Mouse (Mus musculus): ENCODE results near the gene Myo15b. TPM values are rescaled to one million over a fixed set of nuclear protein-coding genes. Genes with fewer than 3 reads are reported as not detected.

Gene Myo15b
- total RNA-seq, 2 experiments from 2014 or later, result 0.14 TPM; not detected in 1

- peak; percentile 52 to 60 for DNase-seq
- intact Hi-C loops (cut with DNase I), result no loop called here
Observed at GRCm38 (mm10) chr11:115899486-115900266, 41.5 kb downstream of the Myo15b start, which contains the start of gene Smim5. Gene Smim5 (plus strand): TSS chr11:115899966.

GRCm38 (mm10) chr11:115900561-115901337 lies 42.5 kb downstream of the Myo15b start:
- intact Hi-C loops (cut with DNase I), result no loop called here
- DNase-seq, result peak in 1 of 2 experiments; percentile 24

- intact Hi-C loops (cut with DNase I), result no loop called here
- DNase-seq, result peak in 1 of 2 experiments; percentile 37
Observed at GRCm38 (mm10) chr11:115901338-115902161, 43.3 kb downstream of the Myo15b start.

GRCm38 (mm10) chr11:115902177-115902576 lies 44.0 kb downstream of the Myo15b start:
- intact Hi-C loops (cut with DNase I), result no loop called here
- DNase-seq, result no peak

GRCm38 (mm10) chr11:115902831-115903230 lies 44.6 kb downstream of the Myo15b start:
- intact Hi-C loops (cut with DNase I), result no loop called here
- peak; percentile 59 to 62 for DNase-seq

- intact Hi-C loops (cut with DNase I), result no loop called here
- DNase-seq, result peak; percentile 42 to 52
Observed at GRCm38 (mm10) chr11:115903384-115904230, 45.4 kb downstream of the Myo15b start.

- no peak for DNase-seq
- intact Hi-C loops (cut with DNase I), result no loop called here
Observed at GRCm38 (mm10) chr11:115904231-115904955, 46.2 kb downstream of the Myo15b start.

GRCm38 (mm10) chr11:115904956-115905790 lies 47.0 kb downstream of the Myo15b start:
- no peak for DNase-seq
- intact Hi-C loops (cut with DNase I), result no loop called here

- intact Hi-C loops (cut with DNase I), result no loop called here
- DNase-seq, result no peak
Observed at GRCm38 (mm10) chr11:115906116-115906515, 47.9 kb downstream of the Myo15b start.

GRCm38 (mm10) chr11:115906521-115906920 lies 48.3 kb downstream of the Myo15b start:
- intact Hi-C loops (cut with DNase I), result no loop called here
- DNase-seq, result no peak

GRCm38 (mm10) chr11:115911134-115911561 lies 52.9 kb downstream of the Myo15b start:
- DNase-seq, result no peak
- intact Hi-C loops (cut with DNase I), result no loop called here

- no peak for DNase-seq
- intact Hi-C loops (cut with DNase I), result no loop called here
Observed at GRCm38 (mm10) chr11:115911632-115912376, 53.6 kb downstream of the Myo15b start, which contains the start of gene Smim6. Gene Smim6 (plus strand): TSS chr11:115912017.

- DNase-seq, result no peak
Observed at GRCm38 (mm10) chr11:115916579-115916978, 58.4 kb downstream of the Myo15b start.

GRCm38 (mm10) chr11:115918637-115919036 lies 60.4 kb downstream of the Myo15b start:
- DNase-seq, result no peak
- intact Hi-C loops (cut with DNase I), result loop anchor here (2.0 kb wide), 1 partner anchor 24 kb away; no protein-coding TSS in a partner anchor

More at GRCm38 (mm10) chr11:115916579-115916978, 58.4 kb downstream of the Myo15b start:
- intact Hi-C loops (cut with DNase I), result no loop called here

- no peak for DNase-seq
- intact Hi-C loops (cut with DNase I), result loop anchor here (2.0 kb wide), 1 partner anchor 24 kb away; no protein-coding TSS in a partner anchor
Observed at GRCm38 (mm10) chr11:115919073-115919472, 60.9 kb downstream of the Myo15b start.

- intact Hi-C loops (cut with DNase I), result no loop called here
- peak in 1 of 2 experiments; percentile 69 for DNase-seq
Observed at GRCm38 (mm10) chr11:115920110-115920818, 62.1 kb downstream of the Myo15b start.

- DNase-seq, result no peak
- intact Hi-C loops (cut with DNase I), result no loop called here
Observed at GRCm38 (mm10) chr11:115921986-115922385, 63.8 kb downstream of the Myo15b start.

Measured in heart, postnatal 36 days (tissue).